Mouse (Mus musculus) brain, embryonic 14.5 days (tissue): ENCODE measurements around the gene Lin54.

Source experiments
- CTCF ChIP-seq: fragments of 200-500 bp; IDR thresholded peaks from 2 replicates; pipeline ENCODE4 v1.5.1; 2012; ENCODE audit warnings: inconsistent platforms, mild to moderate bottlenecking, moderate library complexity, borderline replicate concordance; ENCODE audit not compliant: insufficient read depth, insufficient read length; ENCODE audit errors: extremely low read depth
- POLR2A ChIP-seq: fragments of 200-500 bp; IDR thresholded peaks from 2 replicates; pipeline ENCODE4 v1.6.1; 2012; ENCODE audit warnings: mild to moderate bottlenecking, inconsistent platforms, borderline replicate concordance; ENCODE audit not compliant: poor library complexity, insufficient read depth, insufficient read length, severe bottlenecking; ENCODE audit errors: extremely low read depth

DNA sequence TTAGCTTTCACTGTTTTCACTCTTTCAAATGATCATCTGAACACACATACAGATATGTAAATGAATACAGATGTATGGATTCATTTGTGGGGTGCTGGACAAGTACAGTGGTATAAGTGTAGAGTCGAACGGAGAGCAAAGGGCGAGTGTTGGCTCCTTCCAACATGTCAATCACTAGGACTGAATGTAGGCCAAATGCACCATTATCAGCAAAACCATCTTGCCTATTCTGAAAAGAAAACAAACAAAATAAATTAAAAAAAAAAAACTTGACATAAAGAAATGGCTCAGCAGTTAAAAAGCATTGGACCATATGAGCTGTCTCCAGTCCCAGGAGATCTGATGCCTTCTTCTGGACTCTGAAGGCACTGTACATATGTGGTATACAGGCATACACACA lies 12.2 kb downstream of the Lin54 start:
- TF ChIP-seq POLR2A: no peak
- no peak for TF ChIP-seq CTCF
